Mouse (Mus musculus) intestine, embryonic 14.5 days (tissue): ENCODE measurements around the gene Urb1. TPM values are rescaled to one million over a fixed set of nuclear protein-coding genes. Genes with fewer than 3 reads are reported as not detected.

ENCODE experiments used
- ATAC-seq: fragments of 200-750 bp; cut with Nextera tagmentation; replicated peaks from 2 replicates; pipeline ENCODE4 v1.8.0; 2017; ENCODE audit warnings: low read depth, moderate number of reproducible peaks, moderate TSS enrichment, moderate library complexity; ENCODE audit not compliant: low FRiP score, low TSS enrichment
- DNase-seq: peaks from one replicate; pipeline ENCODE4 v3.0.0-alpha.2; 2018; ENCODE audit warnings: low spot score
- H3K27ac ChIP-seq: fragments of 300-500 bp; sonication (generic); 2 replicates; pipeline ENCODE4 v1.5.1; 2014; ENCODE audit warnings: low read depth, mild to moderate bottlenecking, control low read depth
- H3K27me3 ChIP-seq: fragments of 300-500 bp; sonication (generic); replicated peaks from 2 replicates; pipeline ENCODE4 v1.6.1; 2014; ENCODE audit warnings: low read length, control low read depth; ENCODE audit not compliant: control insufficient read depth, insufficient read depth
- H3K36me3 ChIP-seq: fragments of 300-500 bp; sonication (generic); 2 replicates; pipeline ENCODE4 v1.6.1; 2014; ENCODE audit warnings: low read length, control low read depth; ENCODE audit not compliant: control insufficient read depth, insufficient read depth
- H3K4me1 ChIP-seq: fragments of 300-500 bp; sonication (generic); replicated peaks from 2 replicates; pipeline ENCODE4 v1.6.1; 2014; ENCODE audit warnings: low read length, control low read depth, mixed read lengths; ENCODE audit not compliant: control insufficient read depth, insufficient read depth
- H3K4me2 ChIP-seq: fragments of 300-500 bp; sonication (generic); 2 replicates; pipeline ENCODE4 v1.6.1; 2014; ENCODE audit warnings: low read length
- H3K4me3 ChIP-seq: fragments of 300-500 bp; sonication (generic); 2 replicates; pipeline ENCODE4 v1.5.1; 2014; ENCODE audit warnings: low read depth, low read length, control low read depth, mixed read lengths
- H3K9ac ChIP-seq: fragments of 300-500 bp; sonication (generic); 2 replicates; pipeline ENCODE4 v1.6.1; 2014; ENCODE audit warnings: mild to moderate bottlenecking, low read length
- H3K9me3 ChIP-seq: fragments of 300-500 bp; sonication (generic); 2 replicates; pipeline ENCODE4 v1.6.1; 2016; ENCODE audit warnings: low read length, control low read depth; ENCODE audit not compliant: control insufficient read depth
- WGBS: fragments of 180-500 bp; shearing (Covaris S2); extraction: QIAGEN DNeasy Blood & Tissue Kit; methylation state at CpG from one replicate; pipeline ENCODE4 v1.1.7; 2014; 5-methylcytosine and 5-hydroxymethylcytosine counted together
- polyA plus RNA-seq: library from polyadenylated mRNA; unstranded; fragments of >200 nt; fragmentation: Nextera tagmentation; extraction: Ambion mirVana; gene quantifications from 2 replicates; pipeline ENCODE4 v1.2.1, GENCODE M21; 2014

Urb1 gene
- polyA plus RNA-seq, 1 experiment from 2014 or later = 12.7 TPM

- 0 out of 2 replicates have a peak, but pooled peaks cover 11% of the 10 kb centered on the region for H3K4me1 ChIP-seq
- DNase-seq (no peak), ATAC-seq (no peak)
- no peaks in the 10 kb centered on the region for H3K36me3 ChIP-seq
- H3K27ac ChIP-seq = no peak overlapping the region
- no peak overlapping the region for H3K9ac ChIP-seq
- H3K4me3 ChIP-seq = no peak overlapping the region
- no peaks in the 10 kb centered on the region for H3K9me3 ChIP-seq
- no peak overlapping the region for H3K4me2 ChIP-seq
- 82% methylated on average over 5 of the region's 5 CpGs for WGBS
- no peaks in the 10 kb centered on the region for H3K27me3 ChIP-seq
These were observed 1.9 kb upstream of the Urb1 start for GRCm38 (mm10) chr16:90812086-90812485.

GRCm38 (mm10) chr16:90810716-90811256 lies 573 bp upstream of the Urb1 start:
- Histone ChIP-seq H3K36me3 (no peaks in the 10 kb centered on the region), H3K4me3 (peak overlapping the region; percentile 95), H3K27ac (no peak overlapping the region; the same call in 1 of the 2 replicates), H3K4me2 (peak overlapping the region; percentile 69), H3K9me3 (no peaks in the 10 kb centered on the region), H3K9ac (peak overlapping the region; percentile 37), H3K4me1 (0 out of 2 replicates have a peak, but pooled peaks cover 11% of the 10 kb centered on the region), H3K27me3 (no peaks in the 10 kb centered on the region)
- DNase-seq (peak; percentile 54), ATAC-seq (peak; percentile 42)
- 52% methylated on average over 11 of the region's 11 CpGs for WGBS

GRCm38 (mm10) chr16:90804466-90804865 lies 5.7 kb downstream of the Urb1 start:
- Histone ChIP-seq H3K4me2 (no peak overlapping the region), H3K4me3 (no peak overlapping the region), H3K27me3 (no peaks in the 10 kb centered on the region), H3K4me1 (0 out of 2 replicates have a peak, but pooled peaks cover 3% of the 10 kb centered on the region), H3K9ac (no peak overlapping the region), H3K9me3 (no peaks in the 10 kb centered on the region), H3K27ac (no peak overlapping the region), H3K36me3 (peaks cover 50% of the 10 kb centered on the region)
- ATAC-seq (no peak), DNase-seq (no peak)
- WGBS = 90% methylated on average over 5 of the region's 5 CpGs

GRCm38 (mm10) chr16:90801928-90802327 lies 8.3 kb downstream of the Urb1 start:
- H3K4me3 ChIP-seq = no peak overlapping the region
- H3K36me3 ChIP-seq = peaks cover 70% of the 10 kb centered on the region
- H3K4me1 ChIP-seq = no peaks in the 10 kb centered on the region
- ATAC-seq = no peak
- H3K27ac ChIP-seq = no peak overlapping the region
- no peak overlapping the region for H3K9ac ChIP-seq
- no peaks in the 10 kb centered on the region for H3K9me3 ChIP-seq
- 88% methylated on average over 3 of the region's 3 CpGs for WGBS
- DNase-seq = no peak
- no peaks in the 10 kb centered on the region for H3K27me3 ChIP-seq
- H3K4me2 ChIP-seq = no peak overlapping the region

- Histone ChIP-seq H3K9ac (no peak overlapping the region), H3K27me3 (no peaks in the 10 kb centered on the region), H3K27ac (no peak overlapping the region), H3K4me2 (no peak overlapping the region), H3K4me3 (no peak overlapping the region), H3K9me3 (no peaks in the 10 kb centered on the region), H3K36me3 (peaks cover 76% of the 10 kb centered on the region), H3K4me1 (no peaks in the 10 kb centered on the region)
- DNase-seq (no peak), ATAC-seq (no peak)
- WGBS = 92% methylated on average over 5 of the region's 5 CpGs
These were observed 9.0 kb downstream of the Urb1 start for GRCm38 (mm10) chr16:90801251-90801650.

- no peak overlapping the region for H3K9ac ChIP-seq
- ATAC-seq (no peak), DNase-seq (no peak)
- H3K4me3 ChIP-seq = no peak overlapping the region
- H3K27ac ChIP-seq = no peak overlapping the region
- H3K4me2 ChIP-seq = no peak overlapping the region
- H3K36me3 ChIP-seq = peaks cover 87% of the 10 kb centered on the region
- H3K4me1 ChIP-seq = no peaks in the 10 kb centered on the region
- no peaks in the 10 kb centered on the region for H3K27me3 ChIP-seq
- H3K9me3 ChIP-seq = no peaks in the 10 kb centered on the region
- WGBS = 90% methylated on average over 10 of the region's 10 CpGs
These were observed 10.4 kb downstream of the Urb1 start for GRCm38 (mm10) chr16:90799840-90800239.

- no peak overlapping the region for H3K27ac ChIP-seq
- 92% methylated on average over 5 of the region's 5 CpGs for WGBS
- no peak for DNase-seq
- H3K4me3 ChIP-seq = no peak overlapping the region
- H3K27me3 ChIP-seq = no peaks in the 10 kb centered on the region
- no peaks in the 10 kb centered on the region for H3K4me1 ChIP-seq
- ATAC-seq = no peak
- H3K9me3 ChIP-seq = no peaks in the 10 kb centered on the region
- H3K4me2 ChIP-seq = no peak overlapping the region
- no peak overlapping the region for H3K9ac ChIP-seq
- H3K36me3 ChIP-seq = peaks cover 86% of the 10 kb centered on the region
These were observed 11.4 kb downstream of the Urb1 start for GRCm38 (mm10) chr16:90798848-90799247.

- DNase-seq (no peak), ATAC-seq (no peak)
- H3K4me1 ChIP-seq = no peaks in the 10 kb centered on the region
- H3K27me3 ChIP-seq = no peaks in the 10 kb centered on the region
- no peaks in the 10 kb centered on the region for H3K9me3 ChIP-seq
- H3K36me3 ChIP-seq = peaks cover 85% of the 10 kb centered on the region
- no peak overlapping the region for H3K4me3 ChIP-seq
- no peak overlapping the region for H3K27ac ChIP-seq
- 82% methylated on average over 8 of the region's 8 CpGs for WGBS
- H3K9ac ChIP-seq = no peak overlapping the region
- no peak overlapping the region for H3K4me2 ChIP-seq
These were observed 11.8 kb downstream of the Urb1 start for GRCm38 (mm10) chr16:90798446-90798845.

- no peak overlapping the region for H3K4me3 ChIP-seq
- no peak overlapping the region for H3K9ac ChIP-seq
- no peak for ATAC-seq
- no peaks in the 10 kb centered on the region for H3K27me3 ChIP-seq
- no peak overlapping the region for H3K27ac ChIP-seq
- H3K4me1 ChIP-seq = no peaks in the 10 kb centered on the region
- no peaks in the 10 kb centered on the region for H3K9me3 ChIP-seq
- DNase-seq = no peak
- no peak overlapping the region for H3K4me2 ChIP-seq
- H3K36me3 ChIP-seq = peaks cover 89% of the 10 kb centered on the region
These were observed 15.5 kb downstream of the Urb1 start for GRCm38 (mm10) chr16:90794708-90795107.
